Mouse (Mus musculus) bone marrow macrophage, adult 2 months (primary cell): Measurements from ENCODE around the gene Depdc1b. TPM values are rescaled to one million over a fixed set of nuclear protein-coding genes. Genes with fewer than 3 reads are reported as not detected.

Experiments
- H3K27ac ChIP-seq: 2 replicates; pipeline ENCODE4 v1.5.1; 2012; ENCODE audit warnings: low read depth, low read length; ENCODE audit not compliant: insufficient read depth
- H3K4me1 ChIP-seq: 2 replicates; pipeline ENCODE4 v1.6.1; 2012; ENCODE audit warnings: low read length; ENCODE audit not compliant: control insufficient read depth, insufficient read depth
- H3K4me3 ChIP-seq: 2 replicates; pipeline ENCODE4 v1.5.1; 2012; ENCODE audit warnings: mild to moderate bottlenecking, low read length, moderate library complexity; ENCODE audit not compliant: insufficient read depth
- CTCF ChIP-seq: IDR thresholded peaks from 2 replicates; pipeline ENCODE4 v1.5.1; 2012; ENCODE audit warnings: low read depth, mild to moderate bottlenecking, low read length, moderate library complexity
- POLR2A ChIP-seq: IDR thresholded peaks from 2 replicates; pipeline ENCODE4 v1.6.1; 2012; ENCODE audit warnings: mild to moderate bottlenecking, low read depth, low read length, borderline replicate concordance
- polyA plus RNA-seq: library from polyadenylated mRNA; stranded (reverse); fragments of >200 nt; gene quantifications from 2 replicates; pipeline ENCODE4 v1.2.4, GENCODE M21; 2012; ENCODE audit not compliant: missing spikeins, insufficient read depth, insufficient read length

Depdc1b gene
- polyA plus RNA-seq, 1 experiment, result 5.9 TPM

DNA sequence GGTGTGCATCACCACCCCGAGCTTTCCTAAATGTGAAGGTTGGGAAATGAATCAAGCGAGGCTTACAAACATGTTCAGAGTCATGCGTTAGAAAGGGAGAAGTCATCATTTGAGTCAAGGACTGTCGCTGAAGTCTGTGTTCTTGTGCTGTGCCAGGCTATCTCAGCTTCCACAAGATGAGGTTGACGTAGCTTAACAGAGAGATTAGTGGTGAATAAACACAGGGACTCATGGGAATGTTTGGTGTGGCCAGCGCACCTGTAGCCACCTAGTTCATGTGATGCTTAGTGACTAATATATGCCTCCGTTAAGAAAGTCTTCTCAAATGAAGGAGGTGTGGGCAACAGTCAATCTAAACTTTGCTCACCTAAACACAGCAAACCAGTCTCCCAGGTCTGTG lies 10.9 kb downstream of the Depdc1b start:
- no peak overlapping the region for H3K4me3 ChIP-seq
- no peaks in the 10 kb centered on the region for H3K4me1 ChIP-seq
- TF ChIP-seq POLR2A (no peak), CTCF (no peak)
- H3K27ac ChIP-seq, result no peak overlapping the region

DNA sequence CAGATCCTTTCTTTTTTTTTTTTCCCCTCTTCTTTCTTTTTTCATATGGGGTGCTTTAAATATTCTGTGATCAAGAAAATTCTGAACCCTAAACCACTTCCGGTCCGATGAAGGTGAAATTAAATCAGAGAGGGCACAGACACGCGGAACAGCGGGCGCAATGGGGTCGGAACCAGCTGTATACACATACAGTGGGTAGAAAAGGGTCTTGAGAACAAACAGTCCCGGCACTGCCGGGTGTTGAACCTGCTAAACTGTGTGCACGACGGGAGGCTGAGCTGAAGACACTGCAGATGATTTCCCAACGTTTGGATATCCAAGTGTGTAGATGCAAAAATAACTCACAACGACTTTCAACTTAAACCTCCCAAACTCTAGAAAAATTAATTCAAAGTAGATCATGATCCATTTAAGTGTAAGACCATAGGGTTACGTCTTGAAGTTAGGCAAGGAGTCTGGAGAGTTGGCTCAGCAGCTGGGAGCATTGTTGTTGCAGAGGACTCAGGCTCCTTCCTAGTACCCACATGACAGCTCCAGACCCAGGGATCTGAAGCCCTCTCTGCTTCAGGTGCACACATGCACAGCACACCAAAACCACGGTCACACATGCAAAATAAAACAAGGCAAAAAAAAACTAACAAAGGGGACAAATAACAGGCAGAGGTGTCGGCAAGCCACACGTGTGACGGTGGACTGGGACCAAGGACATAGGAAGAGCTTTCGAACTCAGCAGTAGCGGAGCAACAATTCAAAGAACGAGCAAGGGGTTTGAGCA lies 12.5 kb downstream of the Depdc1b start:
- Histone ChIP-seq H3K4me3 (no peak overlapping the region), H3K4me1 (no peaks in the 10 kb centered on the region), H3K27ac (no peak overlapping the region)
- TF ChIP-seq CTCF (no peak), POLR2A (no peak)

- Histone ChIP-seq H3K27ac (no peak overlapping the region), H3K4me3 (no peak overlapping the region), H3K4me1 (peaks cover 4% of the 10 kb centered on the region)
- TF ChIP-seq POLR2A (no peak), CTCF (no peak)
Observed at GRCm38 (mm10) chr13:108329693-108330092, 13.6 kb downstream of the Depdc1b start.

DNA sequence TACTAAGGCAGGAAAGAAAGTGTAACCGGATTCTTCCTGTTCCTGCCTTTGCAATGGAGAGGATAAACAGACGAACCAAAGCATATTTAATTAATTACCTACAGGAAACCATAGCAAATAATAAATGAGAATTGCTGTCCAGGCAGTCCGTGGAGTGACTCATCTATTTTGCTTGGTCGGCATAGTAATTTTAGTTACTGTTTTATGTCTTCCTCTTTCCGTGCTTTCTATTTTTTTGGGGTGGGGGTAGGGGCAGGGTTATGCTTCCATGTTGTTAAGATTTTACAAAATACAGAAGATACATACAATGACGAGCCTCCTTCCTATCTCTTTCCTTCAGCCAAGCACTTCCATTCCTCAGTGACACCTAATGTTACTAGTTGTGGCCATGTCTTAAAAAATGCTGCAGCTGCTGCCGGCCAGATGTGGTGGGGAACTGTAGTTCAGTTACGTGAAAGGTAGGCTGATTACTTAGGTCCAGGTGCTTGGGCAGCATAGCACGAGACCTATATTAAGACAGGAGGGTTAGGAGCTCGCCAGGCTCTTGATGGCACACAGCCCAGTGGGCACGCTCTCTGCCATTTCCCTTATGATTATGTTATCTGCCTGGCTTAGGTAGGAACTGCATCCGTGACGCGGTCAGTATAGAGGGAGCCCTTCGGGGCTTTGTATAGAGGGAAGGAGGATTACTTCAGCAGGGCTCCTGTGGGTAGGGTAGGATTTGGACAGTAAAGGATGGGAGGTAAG lies 19.3 kb downstream of the Depdc1b start:
- TF ChIP-seq CTCF, result no peak
- peak overlapping the region; percentile 48 for H3K27ac ChIP-seq
- H3K4me3 ChIP-seq, result peak overlapping the region; percentile 16; the same call in 1 of the 2 replicates
- peaks cover 15% of the 10 kb centered on the region for H3K4me1 ChIP-seq

GRCm38 (mm10) chr13:108336192-108336591 lies 20.1 kb downstream of the Depdc1b start:
- no peak overlapping the region for H3K4me3 ChIP-seq
- H3K4me1 ChIP-seq, result peaks cover 15% of the 10 kb centered on the region
- H3K27ac ChIP-seq, result no peak overlapping the region
- TF ChIP-seq POLR2A, result no peak
- no peak for TF ChIP-seq CTCF

DNA sequence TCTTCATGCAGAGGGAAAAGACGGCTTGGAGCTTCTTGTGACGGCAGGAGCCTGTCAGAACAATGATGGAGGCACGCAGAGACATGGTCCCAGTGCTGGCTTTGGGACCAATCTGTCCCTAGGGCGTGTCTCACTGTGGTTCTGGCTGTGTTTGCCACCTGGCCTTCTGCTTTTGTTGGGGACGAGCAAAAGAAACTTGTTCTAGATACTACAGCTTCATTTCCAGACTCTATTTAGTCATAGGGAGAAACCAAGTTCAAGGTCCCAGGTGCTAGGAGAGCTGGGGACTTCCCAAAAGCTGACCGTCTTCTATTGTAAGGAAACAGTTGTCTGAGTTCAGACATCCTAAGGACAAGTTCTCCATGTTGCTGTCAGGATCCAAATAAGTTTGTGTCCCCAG lies 21.2 kb downstream of the Depdc1b start:
- TF ChIP-seq CTCF (no peak), POLR2A (no peak)
- Histone ChIP-seq H3K4me1 (peaks cover 15% of the 10 kb centered on the region), H3K4me3 (no peak overlapping the region), H3K27ac (no peak overlapping the region)

- no peak overlapping the region for H3K27ac ChIP-seq
- peaks cover 15% of the 10 kb centered on the region for H3K4me1 ChIP-seq
- TF ChIP-seq CTCF (no peak), POLR2A (no peak)
- H3K4me3 ChIP-seq, result no peak overlapping the region
Observed at GRCm38 (mm10) chr13:108338076-108338836, 22.1 kb downstream of the Depdc1b start.

- Histone ChIP-seq H3K4me3 (no peak overlapping the region), H3K27ac (no peak overlapping the region), H3K4me1 (peaks cover 7% of the 10 kb centered on the region)
- TF ChIP-seq CTCF, result no peak
- no peak for TF ChIP-seq POLR2A
Observed at GRCm38 (mm10) chr13:108339907-108340596, 23.9 kb downstream of the Depdc1b start.

- Histone ChIP-seq H3K4me3 (no peak overlapping the region), H3K4me1 (0 out of 2 replicates have a peak, but pooled peaks cover 2% of the 10 kb centered on the region)
- TF ChIP-seq POLR2A (no peak), CTCF (no peak)
Observed at GRCm38 (mm10) chr13:108341585-108341984, 25.5 kb downstream of the Depdc1b start.

GRCm38 (mm10) chr13:108345756-108346155 lies 29.6 kb downstream of the Depdc1b start:
- no peak overlapping the region for H3K27ac ChIP-seq
- no peak for TF ChIP-seq POLR2A
- no peak for TF ChIP-seq CTCF
- H3K4me3 ChIP-seq, result no peak overlapping the region
- no peaks in the 10 kb centered on the region for H3K4me1 ChIP-seq

More at GRCm38 (mm10) chr13:108341585-108341984, 25.5 kb downstream of the Depdc1b start:
- H3K27ac ChIP-seq, result no peak overlapping the region
